In the genomic region with DNA sequence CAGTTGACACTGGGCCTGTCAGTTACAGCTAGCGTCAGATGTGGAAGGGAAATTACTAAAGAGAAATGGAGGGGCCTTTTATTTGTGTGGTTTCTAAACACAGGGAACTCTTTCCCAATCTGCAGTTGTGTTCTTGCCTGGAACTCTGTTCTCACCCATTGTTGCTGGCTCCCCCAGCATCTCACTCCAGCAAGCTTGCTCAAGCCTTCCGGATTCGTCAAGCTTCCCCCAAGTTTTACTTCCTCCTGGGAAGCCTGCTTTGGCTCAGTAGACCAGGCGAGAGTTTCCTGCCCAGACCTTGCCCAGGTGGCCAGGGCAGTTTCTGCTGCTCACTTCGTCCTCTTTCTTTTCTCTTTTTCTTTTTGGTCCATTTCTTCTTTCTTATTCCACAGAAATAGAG, we compare ENCODE assay signal across 25 mouse cellular contexts. TPM values are rescaled to one million over a fixed set of nuclear protein-coding genes. Genes with fewer than 3 reads are reported as not detected.
DNase-seq lines count a peak whose midpoint lies in the region; ATAC-seq and TF ChIP-seq lines count a peak whose summit lies in the region.
"Had no signal": no experiment of that assay in that cellular context is flagged by ENCODE, and none has a peak within 500 bp of the region (broad histone marks: within the 10 kb centered on the region; RNA-seq: fewer than 3 reads in every experiment).

No protein-coding gene starts in this region.

- peak overlapping the region; percentile 94 for H3K27ac ChIP-seq in cerebellum, adult 2 months (ENCODE audit: insufficient read depth, low read length)
- 0 out of 2 replicates have a peak overlapping the region, but pooled peaks have one; percentile 2 for H3K27ac ChIP-seq in liver, embryonic 15.5 days (replicated peaks)
- no peak overlapping the region for H3K27ac ChIP-seq in liver, embryonic 12.5 days
- no peak overlapping the region for H3K27ac ChIP-seq in CH12.LX (ENCODE audit: insufficient read depth, low read depth)
- H3K27ac ChIP-seq: embryonic facial prominence, embryonic 10.5 days; forebrain, embryonic 12.5 days; heart, adult 2 months; layer of hippocampus, adult 2 months; limb, embryonic 15.5 days; midbrain, embryonic 13.5 days had no signal

- no peak overlapping the region for H3K4me3 ChIP-seq in cerebellum, adult 2 months (replicated peaks; ENCODE audit: insufficient read depth, low read depth, low read length)
- no peak overlapping the region for H3K4me3 ChIP-seq in liver, embryonic 15.5 days (replicated peaks)
- no peak overlapping the region for H3K4me3 ChIP-seq in liver, embryonic 12.5 days
- H3K4me3 ChIP-seq in CH12.LX (replicated peaks in 1 of 3; ENCODE audit: low read depth in 2 of 3, low read length in 2 of 3, poor library complexity in 1 of 3), result no peak overlapping the region
- H3K4me3 ChIP-seq: embryonic facial prominence, embryonic 10.5 days; forebrain, embryonic 12.5 days; heart, adult 2 months; layer of hippocampus, adult 2 months; limb, embryonic 15.5 days; midbrain, embryonic 13.5 days; myocyte had no signal

- no peak overlapping the region for H3K4me2 ChIP-seq in liver, embryonic 15.5 days
- no peak overlapping the region for H3K4me2 ChIP-seq in liver, embryonic 12.5 days
- peak overlapping the region; percentile 24; the same call in 1 of the 2 replicates for H3K4me2 ChIP-seq in CH12.LX (ENCODE audit: insufficient read depth, low read depth, poor library complexity, severe bottlenecking)
- H3K4me2 ChIP-seq: forebrain, embryonic 12.5 days; limb, embryonic 15.5 days; lung, embryonic 14.5 days; midbrain, embryonic 13.5 days had no signal

- DNase-seq in cerebellum, adult 2 months, result no peak
- no peak for DNase-seq in cerebellum, adult 11 months
- no peak for DNase-seq in CH12.LX (ENCODE audit: extremely low read depth)
- DNase-seq in monocyte, adult 2 months (ENCODE audit: low read depth in 1 of 2, low spot score in 2 of 2), result peak; percentile 24 to 42
- DNase-seq in thymus, postnatal 4 days, result no peak
- DNase-seq: adrenal gland, postnatal 25 days; gastrocnemius, postnatal 10 days; kidney, adult 2 months; kidney, postnatal 10 days; lung, embryonic 14.5 days; right cerebral cortex, postnatal 14 days; thymus, postnatal 14 days had no signal

- dilution Hi-C loops in CH12.LX (cut with MboI; ENCODE audit: extremely low pct_ligation_motif_present, extremely low pct_unique_long_range_greater_than_20kb, low sequenced_read_pairs), result no loop called here

- no peak for ATAC-seq in liver, embryonic 15.5 days (ENCODE audit: insufficient read depth)
- no peak for ATAC-seq in liver, embryonic 12.5 days
- ATAC-seq in erythroid progenitor cell, adult 5-6 weeks (replicated peaks; ENCODE audit: low FRiP score, poor library complexity, severe bottlenecking), result no peak
- ATAC-seq: midbrain, embryonic 13.5 days had no signal

- H3K9ac ChIP-seq in liver, embryonic 15.5 days, result no peak overlapping the region
- no peak overlapping the region for H3K9ac ChIP-seq in liver, embryonic 12.5 days
- H3K9ac ChIP-seq in CH12.LX (ENCODE audit: insufficient read depth, low read depth), result no peak overlapping the region
- H3K9ac ChIP-seq: forebrain, embryonic 12.5 days; limb, embryonic 15.5 days; lung, embryonic 14.5 days; midbrain, embryonic 13.5 days had no signal

- TF ChIP-seq POLR2A in cerebellum, adult 2 months (IDR thresholded peaks at IDR 0.05; ENCODE audit: borderline replicate concordance, insufficient read depth, low read length), result no peak
- TF ChIP-seq POLR2A in CH12.LX (IDR thresholded peaks at IDR 0.05; ENCODE audit: low read depth, low read length), result no peak

- H3K27me3 ChIP-seq in cerebellum, adult 2 months (ENCODE audit: control insufficient read depth, insufficient read depth, low read length), result no peaks in the 10 kb centered on the region
- no peaks in the 10 kb centered on the region for H3K27me3 ChIP-seq in liver, embryonic 15.5 days
- peaks cover 6% of the 10 kb centered on the region for H3K27me3 ChIP-seq in liver, embryonic 12.5 days (replicated peaks)
- H3K27me3 ChIP-seq in CH12.LX (replicated peaks), result no peaks in the 10 kb centered on the region
- H3K27me3 ChIP-seq: limb, embryonic 15.5 days had no signal

- no peak for TF ChIP-seq RAD21 in CH12.LX (IDR thresholded peaks at IDR 0.05; ENCODE audit: low read depth, low read length)

- no peaks in the 10 kb centered on the region for H3K36me3 ChIP-seq in liver, embryonic 15.5 days (replicated peaks)
- no peaks in the 10 kb centered on the region for H3K36me3 ChIP-seq in liver, embryonic 12.5 days
- H3K36me3 ChIP-seq in CH12.LX (replicated peaks in 1 of 2; ENCODE audit: control insufficient read depth in 1 of 2, insufficient read depth in 1 of 2, low read length in 1 of 2), result no peaks in the 10 kb centered on the region
- H3K36me3 ChIP-seq: embryonic facial prominence, embryonic 10.5 days; forebrain, embryonic 12.5 days; limb, embryonic 15.5 days; midbrain, embryonic 13.5 days had no signal

- H3K4me1 ChIP-seq in cerebellum, adult 2 months (ENCODE audit: control insufficient read depth, insufficient read depth, low read length), result peaks cover 44% of the 10 kb centered on the region
- peaks cover 7% of the 10 kb centered on the region; the same call in 1 of the 2 replicates for H3K4me1 ChIP-seq in liver, embryonic 15.5 days (replicated peaks)
- H3K4me1 ChIP-seq in liver, embryonic 12.5 days, result no peaks in the 10 kb centered on the region
- peaks cover 20 to 43% of the 10 kb centered on the region in 2 experiments for H3K4me1 ChIP-seq in CH12.LX (ENCODE audit: control insufficient read depth in 1 of 2, insufficient read depth in 2 of 2)
- H3K4me1 ChIP-seq: embryonic facial prominence, embryonic 10.5 days; forebrain, embryonic 12.5 days; limb, embryonic 15.5 days; midbrain, embryonic 13.5 days had no signal

- TF ChIP-seq EP300 in CH12.LX (IDR thresholded peaks at IDR 0.05; ENCODE audit: low read length), result 0 out of 2 replicates have a peak, but pooled peaks have one; percentile 31

- no peak for TF ChIP-seq CTCF in cerebellum, adult 2 months (IDR thresholded peaks at IDR 0.05; ENCODE audit: borderline replicate concordance, insufficient read depth, low read depth, low read length)
- no peak for TF ChIP-seq CTCF in CH12.LX (conservative IDR thresholded peaks at IDR 0.05 in 1 of 2, IDR thresholded peaks at IDR 0.05 in 1 of 2; ENCODE audit: low read depth in 2 of 2, low read length in 2 of 2)

- in situ Hi-C loops in CH12.LX (cut with MboI; ENCODE audit: low pct_ligation_motif_present, low pct_unique_long_range_greater_than_20kb, low sequenced_read_pairs), result no loop called here

- no peaks in the 10 kb centered on the region for H3K79me2 ChIP-seq in CH12.LX (replicated peaks; ENCODE audit: control insufficient read depth, extremely low read depth, insufficient read depth, poor library complexity, severe bottlenecking)

- 43% methylated on average over 5 of the region's 5 CpGs for WGBS in cerebellum, adult 2 months
- WGBS in liver, embryonic 15.5 days (ENCODE audit: insufficient replicate concordance), result 32% methylated on average over 5 of the region's 5 CpGs
- 37% methylated on average over 5 of the region's 5 CpGs for WGBS in liver, embryonic 12.5 days (ENCODE audit: insufficient replicate concordance)

- H3K9me3 ChIP-seq in liver, embryonic 15.5 days (replicated peaks), result no peaks in the 10 kb centered on the region
- no peaks in the 10 kb centered on the region for H3K9me3 ChIP-seq in liver, embryonic 12.5 days (replicated peaks)
- no peaks in the 10 kb centered on the region for H3K9me3 ChIP-seq in CH12.LX (replicated peaks; ENCODE audit: low read length)
- H3K9me3 ChIP-seq: embryonic facial prominence, embryonic 10.5 days; forebrain, embryonic 12.5 days; limb, embryonic 15.5 days; midbrain, embryonic 13.5 days had no signal

RNA-seq across cellular contexts. Expression of a gene that starts 5.6 kb away (rescaled TPM):
- 3.8 and 4.2 TPM in 2 replicates for polyA plus RNA-seq in cerebellum, adult 2 months (2012; rRNA removed)
- polyA plus RNA-seq in liver, embryonic 15.5 days (2015; fragmentation: Nextera tagmentation; extraction: Ambion mirVana), result 0.40 and 0.56 TPM in 2 replicates
- 0.12 TPM in 1 of 2 replicates, not detected in the other for polyA plus RNA-seq in liver, embryonic 12.5 days (2016; fragmentation: Nextera tagmentation; extraction: Ambion mirVana)
- total RNA-seq in CH12.LX (2012; rRNA removed), result 0.51 and 0.88 TPM in 2 replicates
- total RNA-seq in CH12.LX (2014; rRNA removed), result 0.87 and 0.96 TPM in 2 replicates
- polyA plus RNA-seq in CH12.LX (2012; ENCODE audit: insufficient read length, low read depth), result 1.1 and 1.4 TPM in 2 replicates
- total RNA-seq in erythroid progenitor cell, adult 5-6 weeks (2015; ENCODE audit: low replicate concordance), result 5.4 TPM in 1 of 2 replicates, not detected in the other
- 3.5 and 5.7 TPM in 2 replicates for total RNA-seq in erythroid progenitor cell, adult 5-6 weeks (2017; ENCODE audit: low replicate concordance)
- total RNA-seq: MEL had no signal
- polyA plus RNA-seq: myocyte; neural tube, embryonic 14.5 days; testis, adult 2 months had no signal

RNA-seq across cellular contexts. Expression of a gene that starts 29.6 kb away (rescaled TPM):
- polyA plus RNA-seq in cerebellum, adult 2 months (2012; rRNA removed), result 7.4 and 8.3 TPM in 2 replicates
- 0.79 and 1.1 TPM in 2 replicates for polyA plus RNA-seq in liver, embryonic 15.5 days (2015; fragmentation: Nextera tagmentation; extraction: Ambion mirVana)
- 0.63 and 1.1 TPM in 2 replicates for polyA plus RNA-seq in liver, embryonic 12.5 days (2016; fragmentation: Nextera tagmentation; extraction: Ambion mirVana)
- 3.1 and 3.4 TPM in 2 replicates for total RNA-seq in CH12.LX (2012; rRNA removed)
- total RNA-seq in CH12.LX (2014; rRNA removed), result 5.3 and 5.5 TPM in 2 replicates
- polyA plus RNA-seq in CH12.LX (2012; ENCODE audit: insufficient read length, low read depth), result 4.4 and 5.2 TPM in 2 replicates
- total RNA-seq in erythroid progenitor cell, adult 5-6 weeks (2015; ENCODE audit: low replicate concordance), result 1.7 TPM in 1 of 2 replicates, not detected in the other
- total RNA-seq in erythroid progenitor cell, adult 5-6 weeks (2017; ENCODE audit: low replicate concordance), result not detected in 2 replicates
- total RNA-seq: MEL had no signal

RNA-seq across cellular contexts. Expression of a gene that starts 33.0 kb away (rescaled TPM):
- polyA plus RNA-seq in cerebellum, adult 2 months (2012; rRNA removed), result 151 and 165 TPM in 2 replicates
- polyA plus RNA-seq in liver, embryonic 15.5 days (2015; fragmentation: Nextera tagmentation; extraction: Ambion mirVana), result 0.17 and 0.22 TPM in 2 replicates
- polyA plus RNA-seq in liver, embryonic 12.5 days (2016; fragmentation: Nextera tagmentation; extraction: Ambion mirVana), result 0.70 and 0.90 TPM in 2 replicates
- total RNA-seq in CH12.LX (2012; rRNA removed) (0.04 TPM in 1 of 2 replicates, not detected in the other), CH12.LX (2014; rRNA removed) (not detected in 2 replicates)
- 0.07 TPM in 1 of 2 replicates, not detected in the other for polyA plus RNA-seq in CH12.LX (2012; ENCODE audit: insufficient read length, low read depth)
- total RNA-seq in erythroid progenitor cell, adult 5-6 weeks (2015; ENCODE audit: low replicate concordance), result not detected in 2 replicates
- total RNA-seq in erythroid progenitor cell, adult 5-6 weeks (2017; ENCODE audit: low replicate concordance), result under 0.01 TPM in 1 of 2 replicates, not detected in the other
- total RNA-seq: MEL had no signal
- polyA plus RNA-seq: myocyte had no signal

RNA-seq across cellular contexts. Expression of a gene that starts 45.0 kb away (rescaled TPM):
- 1.1 and 2.4 TPM in 2 replicates for polyA plus RNA-seq in cerebellum, adult 2 months (2012; rRNA removed)
- polyA plus RNA-seq in liver, embryonic 15.5 days (2015; fragmentation: Nextera tagmentation; extraction: Ambion mirVana), result 9.0 and 9.4 TPM in 2 replicates
- 3.9 and 4.9 TPM in 2 replicates for polyA plus RNA-seq in liver, embryonic 12.5 days (2016; fragmentation: Nextera tagmentation; extraction: Ambion mirVana)
- 0.30 and 0.38 TPM in 2 replicates for total RNA-seq in CH12.LX (2012; rRNA removed)
- 0.18 and 0.36 TPM in 2 replicates for total RNA-seq in CH12.LX (2014; rRNA removed)
- polyA plus RNA-seq in CH12.LX (2012; ENCODE audit: insufficient read length, low read depth), result 0.27 and 0.57 TPM in 2 replicates
- total RNA-seq in erythroid progenitor cell, adult 5-6 weeks (2015; ENCODE audit: low replicate concordance), result not detected in 2 replicates
- total RNA-seq in erythroid progenitor cell, adult 5-6 weeks (2017; ENCODE audit: low replicate concordance), result not detected in 2 replicates
- polyA plus RNA-seq: myocyte; neural tube, embryonic 14.5 days had no signal

RNA-seq across cellular contexts. Expression of a gene that starts 53.6 kb away (rescaled TPM):
- 78.8 and 109 TPM in 2 replicates for polyA plus RNA-seq in cerebellum, adult 2 months (2012; rRNA removed)
- polyA plus RNA-seq in liver, embryonic 15.5 days (2015; fragmentation: Nextera tagmentation; extraction: Ambion mirVana), result 0.15 and 0.31 TPM in 2 replicates
- polyA plus RNA-seq in liver, embryonic 12.5 days (2016; fragmentation: Nextera tagmentation; extraction: Ambion mirVana), result 0.25 and 0.33 TPM in 2 replicates
- 0.04 TPM in 1 of 2 replicates, not detected in the other for total RNA-seq in CH12.LX (2012; rRNA removed)
- 0.04 TPM in 1 of 2 replicates, not detected in the other for total RNA-seq in CH12.LX (2014; rRNA removed)
- not detected in 2 replicates for polyA plus RNA-seq in CH12.LX (2012; ENCODE audit: insufficient read length, low read depth)
- total RNA-seq in erythroid progenitor cell, adult 5-6 weeks (2015; ENCODE audit: low replicate concordance), result not detected in 2 replicates
- total RNA-seq in erythroid progenitor cell, adult 5-6 weeks (2017; ENCODE audit: low replicate concordance), result not detected in 2 replicates
- total RNA-seq: MEL had no signal
- polyA plus RNA-seq: lung, embryonic 14.5 days; myocyte had no signal

Comparison
In these comparisons a context has a peak if more than half of its experiments do, and no peak if none do; other contexts are left out.
1. H3K27ac ChIP-seq: peak in cerebellum, adult 2 months (single experiment) and liver, embryonic 15.5 days (single experiment); none in liver, embryonic 12.5 days (single experiment) and CH12.LX (single experiment).
2. DNase-seq: peak in monocyte, adult 2 months (2 of 2); none in cerebellum, adult 2 months (0 of 2), cerebellum, adult 11 months (single experiment), CH12.LX (single experiment) and thymus, postnatal 4 days (single experiment).
3. RNA of a gene that starts 33.0 kb away (polyA plus RNA-seq): 151 to 165 TPM in cerebellum, adult 2 months; 0.70 to 0.90 TPM in liver, embryonic 12.5 days, 0.17 to 0.22 TPM in liver, embryonic 15.5 days and 0.07 TPM in CH12.LX; every median in the first group is over 10 times any median in the second.